Mouse (Mus musculus) kidney, embryonic 14.5 days (tissue): ENCODE measurements around the gene Scamp5. TPM values are rescaled to one million over a fixed set of nuclear protein-coding genes. Genes with fewer than 3 reads are reported as not detected.
"Not testable (repeated sequence)": the region's sequence is repeated elsewhere in the genome, so short reads cannot be mapped to it uniquely, and the experiment has no call there.

Experiments
- ATAC-seq: fragments of 200-750 bp; cut with Nextera tagmentation; 2 replicates; pipeline ENCODE4 v1.8.0; 2017; ENCODE audit warnings: moderate number of reproducible peaks, mild to moderate bottlenecking, moderate TSS enrichment, moderate library complexity; ENCODE audit not compliant: low FRiP score, low TSS enrichment
- H3K27ac ChIP-seq: fragments of 300-500 bp; sonication (generic); 2 replicates; pipeline ENCODE4 v1.5.1; 2014; ENCODE audit warnings: low read depth, mild to moderate bottlenecking, low read length, moderate library complexity, mixed read lengths
- H3K27me3 ChIP-seq: fragments of 300-500 bp; sonication (generic); 2 replicates; pipeline ENCODE4 v1.6.1; 2014; ENCODE audit warnings: mild to moderate bottlenecking, low read length; ENCODE audit not compliant: control insufficient read depth, insufficient read depth
- H3K36me3 ChIP-seq: fragments of 300-500 bp; sonication (generic); 2 replicates; pipeline ENCODE4 v1.6.1; 2014; ENCODE audit warnings: low read length, mixed read lengths; ENCODE audit not compliant: control insufficient read depth, insufficient read depth
- H3K4me1 ChIP-seq: fragments of 300-500 bp; sonication (generic); 2 replicates; pipeline ENCODE4 v1.6.1; 2014; ENCODE audit warnings: low read length, mixed read lengths; ENCODE audit not compliant: control insufficient read depth, insufficient read depth
- H3K4me2 ChIP-seq: fragments of 300-500 bp; sonication (generic); replicated peaks from 2 replicates; pipeline ENCODE4 v1.6.1; 2014; ENCODE audit warnings: low read depth, mild to moderate bottlenecking, low read length
- H3K4me3 ChIP-seq: fragments of 300-500 bp; sonication (generic); 2 replicates; pipeline ENCODE4 v1.5.1; 2014; ENCODE audit warnings: mild to moderate bottlenecking, low read length
- H3K9ac ChIP-seq: fragments of 300-500 bp; sonication (generic); 2 replicates; pipeline ENCODE4 v1.6.1; 2014; ENCODE audit warnings: low read depth, mild to moderate bottlenecking, low read length, moderate library complexity
- H3K9me3 ChIP-seq: fragments of 300-500 bp; sonication (generic); 2 replicates; pipeline ENCODE4 v1.6.1; 2016; ENCODE audit warnings: low read length; ENCODE audit not compliant: control insufficient read depth
- WGBS: fragments of 180-500 bp; shearing (Covaris S2); extraction: QIAGEN DNeasy Blood & Tissue Kit; methylation state at CpG from one replicate; pipeline ENCODE4 v1.1.7; 2014; 5-methylcytosine and 5-hydroxymethylcytosine counted together
- polyA plus RNA-seq: library from polyadenylated mRNA; unstranded; fragments of >200 nt; fragmentation: Nextera tagmentation; extraction: Ambion mirVana; gene quantifications from 2 replicates; pipeline ENCODE4 v1.2.1, GENCODE M21; 2014

Gene Scamp5
- polyA plus RNA-seq, 1 experiment from 2014 or later: 9.0 TPM

GRCm38 (mm10) chr9:57428391-57428790 is 39.5 kb downstream of the Scamp5 start:
- H3K4me1 ChIP-seq: peaks cover 11% of the 10 kb centered on the region
- H3K36me3 ChIP-seq: no peaks in the 10 kb centered on the region
- WGBS: 64% methylated on average over 4 of the region's 4 CpGs
- no peak overlapping the region for H3K9ac ChIP-seq
- H3K4me2 ChIP-seq: no peak overlapping the region
- no peak overlapping the region for H3K4me3 ChIP-seq
- no peaks in the 10 kb centered on the region for H3K27me3 ChIP-seq
- no peak overlapping the region for H3K27ac ChIP-seq
- ATAC-seq: no peak
- H3K9me3 ChIP-seq: no peaks in the 10 kb centered on the region

GRCm38 (mm10) chr9:57427937-57428336 is 39.9 kb downstream of the Scamp5 start:
- peaks cover 7% of the 10 kb centered on the region for H3K4me1 ChIP-seq
- no peak overlapping the region for H3K4me2 ChIP-seq
- H3K9me3 ChIP-seq: no peaks in the 10 kb centered on the region
- H3K36me3 ChIP-seq: no peaks in the 10 kb centered on the region
- no peak overlapping the region for H3K9ac ChIP-seq
- H3K27ac ChIP-seq: no peak overlapping the region
- no peak for ATAC-seq
- no peaks in the 10 kb centered on the region for H3K27me3 ChIP-seq
- no peak overlapping the region for H3K4me3 ChIP-seq
- 68% methylated on average over 4 of the region's 4 CpGs for WGBS

- not testable (repeated sequence) for H3K4me1 ChIP-seq, H3K4me2 ChIP-seq, H3K27me3 ChIP-seq, ATAC-seq, H3K9ac ChIP-seq, H3K36me3 ChIP-seq, H3K4me3 ChIP-seq, H3K9me3 ChIP-seq, H3K27ac ChIP-seq
- over 99% methylated on average over 4 of the region's 4 CpGs for WGBS
These were observed 40.7 kb downstream of the Scamp5 start for GRCm38 (mm10) chr9:57427123-57427522.

- H3K36me3 ChIP-seq: no peaks in the 10 kb centered on the region
- peak overlapping the region; percentile 51; the same call in 1 of the 2 replicates for H3K27ac ChIP-seq
- 74% methylated on average over 3 of the region's 3 CpGs for WGBS
- H3K9ac ChIP-seq: no peak overlapping the region
- H3K4me2 ChIP-seq: no peak overlapping the region
- no peak for ATAC-seq
- peaks cover 23% of the 10 kb centered on the region for H3K4me1 ChIP-seq
- no peaks in the 10 kb centered on the region for H3K27me3 ChIP-seq
- no peaks in the 10 kb centered on the region for H3K9me3 ChIP-seq
- H3K4me3 ChIP-seq: no peak overlapping the region
These were observed 42.7 kb downstream of the Scamp5 start for GRCm38 (mm10) chr9:57425116-57425515.

- no peak overlapping the region for H3K4me2 ChIP-seq
- peaks cover 29% of the 10 kb centered on the region for H3K4me1 ChIP-seq
- H3K9me3 ChIP-seq: no peaks in the 10 kb centered on the region
- H3K36me3 ChIP-seq: no peaks in the 10 kb centered on the region
- H3K27me3 ChIP-seq: no peaks in the 10 kb centered on the region
- H3K27ac ChIP-seq: no peak overlapping the region
- ATAC-seq: no peak
- H3K9ac ChIP-seq: no peak overlapping the region
- no peak overlapping the region for H3K4me3 ChIP-seq
- WGBS: 48% methylated on average over 6 of the region's 6 CpGs
These were observed 43.8 kb downstream of the Scamp5 start for GRCm38 (mm10) chr9:57424066-57424465.

GRCm38 (mm10) chr9:57421688-57422111 is 46.2 kb downstream of the Scamp5 start:
- no peak; the same call in 1 of the 2 replicates for ATAC-seq
- H3K36me3 ChIP-seq: no peaks in the 10 kb centered on the region
- H3K4me2 ChIP-seq: no peak overlapping the region
- no peaks in the 10 kb centered on the region for H3K9me3 ChIP-seq
- peak overlapping the region; percentile 90; the same call in 1 of the 2 replicates for H3K27ac ChIP-seq
- H3K9ac ChIP-seq: no peak overlapping the region
- WGBS: 6% methylated on average over 5 of the region's 5 CpGs
- H3K4me1 ChIP-seq: peaks cover 29% of the 10 kb centered on the region
- H3K4me3 ChIP-seq: no peak overlapping the region
- H3K27me3 ChIP-seq: no peaks in the 10 kb centered on the region

- Histone ChIP-seq H3K27ac (peak overlapping the region; percentile 90), H3K4me1 (peaks cover 29% of the 10 kb centered on the region), H3K9ac (no peak overlapping the region), H3K36me3 (no peaks in the 10 kb centered on the region), H3K4me3 (no peak overlapping the region), H3K4me2 (no peak overlapping the region), H3K9me3 (no peaks in the 10 kb centered on the region), H3K27me3 (no peaks in the 10 kb centered on the region)
- WGBS: 26% methylated on average over 9 of the region's 9 CpGs
- ATAC-seq: no peak; the same call in none of the 2 replicates
These were observed 46.7 kb downstream of the Scamp5 start for GRCm38 (mm10) chr9:57421121-57421571.

GRCm38 (mm10) chr9:57420321-57421120 is 47.3 kb downstream of the Scamp5 start:
- no peaks in the 10 kb centered on the region for H3K27me3 ChIP-seq
- H3K4me1 ChIP-seq: peaks cover 29% of the 10 kb centered on the region
- H3K4me3 ChIP-seq: no peak overlapping the region
- H3K36me3 ChIP-seq: no peaks in the 10 kb centered on the region
- no peak overlapping the region; the same call in 1 of the 2 replicates for H3K4me2 ChIP-seq
- 44% methylated on average over 20 of the region's 20 CpGs for WGBS
- H3K9me3 ChIP-seq: no peaks in the 10 kb centered on the region
- peak overlapping the region; percentile 7; the same call in 1 of the 2 replicates for H3K9ac ChIP-seq
- peak overlapping the region; percentile 90 for H3K27ac ChIP-seq
- ATAC-seq: peak; percentile 88

GRCm38 (mm10) chr9:57419521-57420267 is 48.2 kb downstream of the Scamp5 start:
- H3K9ac ChIP-seq: peak overlapping the region; percentile 7; the same call in 1 of the 2 replicates
- no peak overlapping the region for H3K4me2 ChIP-seq
- H3K27me3 ChIP-seq: no peaks in the 10 kb centered on the region
- no peak overlapping the region for H3K4me3 ChIP-seq
- no peaks in the 10 kb centered on the region for H3K36me3 ChIP-seq
- no peaks in the 10 kb centered on the region for H3K9me3 ChIP-seq
- peak overlapping the region; percentile 90 for H3K27ac ChIP-seq
- 85% methylated on average over 16 of the region's 16 CpGs for WGBS
- peaks cover 27% of the 10 kb centered on the region for H3K4me1 ChIP-seq
- ATAC-seq: no peak
